Mouse (Mus musculus): ENCODE results near the gene Zfp738. TPM values are rescaled to one million over a fixed set of nuclear protein-coding genes. Genes with fewer than 3 reads are reported as not detected.
A peak's percentile ranks its signal among the peaks of the same experiment; 100 is the strongest.
"Not testable (repeated sequence)": the region's sequence is repeated elsewhere in the genome, so short reads cannot be mapped to it uniquely, and the experiment has no call there.

The Zfp738 gene
- polyA plus RNA-seq, 1 experiment = 0.52 TPM

DNA sequence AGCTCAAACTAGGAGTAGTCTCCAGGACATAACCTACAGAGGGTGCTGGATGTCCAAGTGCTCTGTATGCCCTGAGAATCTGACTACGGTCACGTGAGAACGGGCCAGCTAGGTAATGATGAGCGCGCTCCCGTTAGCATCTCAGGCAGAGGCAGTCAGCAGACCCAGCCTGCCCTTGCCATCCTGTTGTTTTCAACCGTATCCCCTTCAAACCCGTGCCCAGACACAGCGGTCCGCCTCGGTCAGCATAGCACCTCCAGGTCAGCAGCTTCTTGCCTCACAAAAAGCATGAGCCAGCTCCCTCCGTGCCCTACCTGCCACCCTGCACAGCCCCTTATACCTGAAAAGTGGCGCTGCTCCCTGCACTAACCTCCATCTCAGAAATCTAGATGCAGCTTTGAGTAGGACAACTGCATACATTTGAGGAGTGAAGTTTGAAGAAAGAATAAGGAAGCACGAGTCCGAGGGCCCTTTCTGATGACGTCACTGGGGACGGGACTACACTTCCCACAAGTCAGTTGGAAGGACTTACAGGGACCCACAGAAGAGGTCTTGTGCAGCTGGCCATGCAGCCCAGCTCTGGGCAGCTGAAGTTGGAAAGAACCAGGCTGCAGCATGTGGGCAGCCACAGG lies 37.1 kb upstream of the Zfp738 start:
- H3ac ChIP-seq (ENCODE audit: control insufficient read depth, insufficient read length) = peak overlapping the region; percentile 40
- peak; percentile 12 for TF ChIP-seq USF1 (IDR thresholded peaks at IDR 0.05; ENCODE audit: low read depth)
- TF ChIP-seq SRF (IDR thresholded peaks at IDR 0.05; ENCODE audit: control insufficient read depth, insufficient read length, low read depth) = no peak
- TF ChIP-seq MAX (IDR thresholded peaks at IDR 0.05; ENCODE audit: low read depth) = no peak
- TF ChIP-seq REST (IDR thresholded peaks at IDR 0.05; ENCODE audit: insufficient read depth, insufficient read length) = no peak
- TF ChIP-seq POLR2A (IDR thresholded peaks at IDR 0.05; ENCODE audit: insufficient read length, low read depth) = peak; percentile 43
- TF ChIP-seq TCF3 (IDR thresholded peaks at IDR 0.05; ENCODE audit: insufficient read length, low read depth) = no peak
- peak; percentile 54 for TF ChIP-seq POLR2AphosphoS2 (IDR thresholded peaks at IDR 0.05; ENCODE audit: insufficient read length, low read depth)
- peak in 1 of 3 experiments; percentile 26 for TF ChIP-seq MYOG (IDR thresholded peaks at IDR 0.05; ENCODE audit: control insufficient read depth in 1 of 3, insufficient read depth in 1 of 3, insufficient read length in 2 of 3, low read depth in 2 of 3)
- TF ChIP-seq CEBPB (IDR thresholded peaks at IDR 0.05; ENCODE audit: insufficient read depth, poor library complexity, severe bottlenecking) = no peak
- peak in 1 of 3 experiments; percentile 30 for TF ChIP-seq MYOD1 (IDR thresholded peaks at IDR 0.05; ENCODE audit: control insufficient read depth in 1 of 3, insufficient read length in 2 of 3, low read depth in 2 of 3)
- H3K27me3 ChIP-seq (ENCODE audit: control insufficient read depth, insufficient read depth, insufficient read length) = no peaks in the 10 kb centered on the region
- H3K4me3 ChIP-seq = peak overlapping the region; percentile 58
- peak overlapping the region; percentile 80 for H3K4me2 ChIP-seq (ENCODE audit: low read depth)
- peaks cover 4% of the 10 kb centered on the region for H3K79me2 ChIP-seq (ENCODE audit: control insufficient read depth, insufficient read depth)
- no peaks in the 10 kb centered on the region for H3K36me3 ChIP-seq (ENCODE audit: control insufficient read depth, insufficient read depth)

DNA sequence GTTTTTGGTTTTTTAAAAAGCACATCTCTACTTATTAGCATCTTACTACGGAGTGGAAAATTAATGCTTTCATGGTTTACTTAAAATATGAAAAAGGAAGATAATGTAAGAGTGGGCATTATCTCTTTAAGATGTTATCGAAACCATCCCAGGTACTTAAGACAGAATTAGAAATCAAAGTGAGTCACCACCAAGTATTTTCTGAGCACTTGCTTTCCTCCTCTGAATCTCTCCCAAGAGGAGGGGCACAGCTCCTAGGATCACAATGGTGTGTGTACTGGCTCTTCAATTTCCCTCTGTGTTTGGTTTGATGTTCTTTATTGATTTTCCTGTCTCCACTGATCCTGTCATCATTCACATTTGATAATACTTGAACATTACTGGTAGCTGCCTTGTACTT lies 3.0 kb downstream of the Zfp738 start:
- H3K36me3 ChIP-seq (ENCODE audit: control insufficient read depth, insufficient read depth); H3K79me2 ChIP-seq (ENCODE audit: control insufficient read depth, insufficient read depth); H3K27me3 ChIP-seq (ENCODE audit: control insufficient read depth, insufficient read depth, insufficient read length); H3ac ChIP-seq (ENCODE audit: control insufficient read depth, insufficient read length): not testable (repeated sequence)
- Histone ChIP-seq H3K4me2 (ENCODE audit: low read depth) (peak overlapping the region; percentile 95), H3K4me3 (peak overlapping the region; percentile 54)

DNA sequence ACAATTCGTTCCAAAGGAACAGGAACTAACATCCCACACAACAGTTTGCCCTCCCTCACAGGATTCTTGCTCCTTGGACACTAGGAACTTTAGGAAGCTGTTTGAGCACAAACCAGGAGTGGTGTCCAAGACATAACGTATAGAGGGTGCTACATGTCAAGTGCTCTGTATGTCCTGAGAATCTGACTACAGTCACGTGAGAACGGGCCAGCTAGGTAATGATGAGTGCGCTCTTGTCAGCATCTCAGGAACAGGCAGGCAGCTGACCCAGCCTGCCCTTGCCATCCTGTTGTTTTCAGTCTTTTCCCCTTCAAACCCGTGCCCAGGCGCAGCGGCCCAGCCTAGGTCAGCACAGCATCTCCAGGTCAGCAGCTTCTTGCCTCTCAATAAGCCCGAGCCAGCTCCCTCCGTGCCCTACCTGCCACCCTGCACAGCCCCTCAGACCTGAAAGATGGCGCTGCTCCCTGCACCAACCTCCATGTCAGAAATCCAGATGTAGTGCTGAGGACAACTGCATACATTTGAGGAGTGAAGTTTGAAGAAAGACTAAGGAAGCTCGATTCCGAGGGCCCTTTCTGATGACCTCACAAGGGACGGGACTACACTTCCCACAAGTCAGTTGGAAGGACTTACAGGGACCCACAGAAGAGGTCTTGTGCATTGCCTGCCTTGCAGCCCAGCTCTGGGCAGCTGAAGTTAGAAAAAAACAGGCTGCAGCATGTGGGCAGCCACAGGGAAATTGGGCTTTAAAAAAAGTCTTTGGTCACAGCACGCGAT lies 3.7 kb downstream of the Zfp738 start:
- H3K27me3 ChIP-seq (ENCODE audit: control insufficient read depth, insufficient read depth, insufficient read length); H3K79me2 ChIP-seq (ENCODE audit: control insufficient read depth, insufficient read depth); H3K36me3 ChIP-seq (ENCODE audit: control insufficient read depth, insufficient read depth): not testable (repeated sequence)
- peak overlapping the region; percentile 95 for H3K4me2 ChIP-seq (ENCODE audit: low read depth)
- H3K4me3 ChIP-seq = peak overlapping the region; percentile 54
- peak overlapping the region; percentile 37 for H3ac ChIP-seq (ENCODE audit: control insufficient read depth, insufficient read length)
- peak; percentile 49 for TF ChIP-seq SRF (IDR thresholded peaks at IDR 0.05; ENCODE audit: control insufficient read depth, insufficient read length, low read depth)
- peak; percentile 94 for TF ChIP-seq MAX (IDR thresholded peaks at IDR 0.05; ENCODE audit: low read depth)
- peak; percentile 10 for TF ChIP-seq POLR2AphosphoS2 (IDR thresholded peaks at IDR 0.05; ENCODE audit: insufficient read length, low read depth)

DNA sequence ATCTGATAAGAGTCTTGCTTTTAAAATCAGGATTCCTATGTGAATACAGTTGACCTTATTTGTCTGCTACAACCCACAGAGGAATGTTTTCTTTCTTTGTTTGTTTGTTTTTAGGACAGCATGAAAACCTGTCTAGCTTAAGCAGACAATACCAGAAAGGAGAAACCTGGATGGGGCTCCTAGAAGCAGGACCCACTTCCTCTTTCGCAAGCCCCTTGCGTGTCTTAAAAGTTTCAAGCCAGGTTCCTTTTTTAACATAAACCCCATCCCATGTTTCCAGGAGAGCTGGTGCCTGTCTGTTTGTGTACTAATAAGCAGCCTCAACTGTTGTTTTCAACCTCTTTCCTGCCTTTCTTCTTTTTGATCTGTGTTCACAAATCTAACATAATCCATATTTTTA lies 12.0 kb downstream of the Zfp738 start:
- TF ChIP-seq CEBPB (IDR thresholded peaks at IDR 0.05; ENCODE audit: insufficient read depth, poor library complexity, severe bottlenecking) (no peak), TCF3 (IDR thresholded peaks at IDR 0.05; ENCODE audit: insufficient read length, low read depth) (no peak), MYOD1 (IDR thresholded peaks at IDR 0.05; ENCODE audit: control insufficient read depth in 1 of 3, insufficient read length in 2 of 3, low read depth in 2 of 3) (no peak), POLR2A (IDR thresholded peaks at IDR 0.05; ENCODE audit: insufficient read length, low read depth) (no peak), SRF (IDR thresholded peaks at IDR 0.05; ENCODE audit: control insufficient read depth, insufficient read length, low read depth) (no peak), USF1 (IDR thresholded peaks at IDR 0.05; ENCODE audit: low read depth) (no peak), TCF12 (IDR thresholded peaks at IDR 0.05; ENCODE audit: insufficient read depth, poor library complexity, severe bottlenecking) (no peak), POLR2AphosphoS2 (IDR thresholded peaks at IDR 0.05; ENCODE audit: insufficient read length, low read depth) (no peak), E2F4 (IDR thresholded peaks at IDR 0.05; ENCODE audit: insufficient read depth) (no peak), MAX (IDR thresholded peaks at IDR 0.05; ENCODE audit: low read depth) (no peak), MYOG (IDR thresholded peaks at IDR 0.05; ENCODE audit: control insufficient read depth in 1 of 3, insufficient read depth in 1 of 3, insufficient read length in 2 of 3, low read depth in 2 of 3) (no peak), REST (IDR thresholded peaks at IDR 0.05; ENCODE audit: insufficient read depth, insufficient read length) (no peak)
- Histone ChIP-seq H3K4me3 (no peak overlapping the region), H3ac (ENCODE audit: control insufficient read depth, insufficient read length) (no peak overlapping the region), H3K4me2 (ENCODE audit: low read depth) (no peak overlapping the region), H3K36me3 (ENCODE audit: control insufficient read depth, insufficient read depth) (no peaks in the 10 kb centered on the region), H3K27me3 (ENCODE audit: control insufficient read depth, insufficient read depth, insufficient read length) (no peaks in the 10 kb centered on the region), H3K79me2 (ENCODE audit: control insufficient read depth, insufficient read depth) (no peaks in the 10 kb centered on the region)

DNA sequence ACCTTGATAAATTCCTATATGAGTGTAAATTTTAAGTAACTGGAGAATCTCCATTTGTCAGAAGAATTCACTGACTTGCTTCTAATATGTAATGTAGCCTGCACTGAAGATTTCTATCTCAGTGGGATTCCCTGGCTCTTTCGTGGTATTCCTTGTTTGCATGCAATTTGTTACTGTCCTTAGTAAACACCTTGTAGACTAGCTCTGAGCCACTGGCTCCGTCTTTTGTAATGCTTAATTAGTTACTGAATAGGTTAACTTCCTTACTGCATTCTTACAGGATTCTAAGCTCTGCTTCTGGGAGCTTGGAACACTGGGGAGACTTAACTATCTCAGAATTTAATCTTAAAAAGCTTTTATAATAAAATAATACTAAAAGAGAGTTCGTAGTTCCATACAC lies 34.4 kb downstream of the Zfp738 start:
- TF ChIP-seq E2F4 (IDR thresholded peaks at IDR 0.05; ENCODE audit: insufficient read depth) (no peak), SRF (IDR thresholded peaks at IDR 0.05; ENCODE audit: control insufficient read depth, insufficient read length, low read depth) (no peak), TCF3 (IDR thresholded peaks at IDR 0.05; ENCODE audit: insufficient read length, low read depth) (no peak), TCF12 (IDR thresholded peaks at IDR 0.05; ENCODE audit: insufficient read depth, poor library complexity, severe bottlenecking) (no peak), MAX (IDR thresholded peaks at IDR 0.05; ENCODE audit: low read depth) (no peak), POLR2AphosphoS2 (IDR thresholded peaks at IDR 0.05; ENCODE audit: insufficient read length, low read depth) (no peak), MYOD1 (IDR thresholded peaks at IDR 0.05; ENCODE audit: control insufficient read depth in 1 of 3, insufficient read length in 2 of 3, low read depth in 2 of 3) (no peak), USF1 (IDR thresholded peaks at IDR 0.05; ENCODE audit: low read depth) (no peak), CEBPB (IDR thresholded peaks at IDR 0.05; ENCODE audit: insufficient read depth, poor library complexity, severe bottlenecking) (no peak)
- Histone ChIP-seq H3ac (ENCODE audit: control insufficient read depth, insufficient read length) (no peak overlapping the region), H3K4me3 (no peak overlapping the region)

More for the DNA sequence above, 34.4 kb downstream of the Zfp738 start:
- Histone ChIP-seq H3K4me2 (ENCODE audit: low read depth) (no peak overlapping the region), H3K79me2 (ENCODE audit: control insufficient read depth, insufficient read depth) (no peaks in the 10 kb centered on the region), H3K27me3 (ENCODE audit: control insufficient read depth, insufficient read depth, insufficient read length) (no peaks in the 10 kb centered on the region), H3K36me3 (ENCODE audit: control insufficient read depth, insufficient read depth) (no peaks in the 10 kb centered on the region)

All from myocyte (in vitro differentiated cells).